Mouse (Mus musculus) intestine, postnatal 0 days (tissue): ENCODE data around the gene Usp33. TPM values are rescaled to one million over a fixed set of nuclear protein-coding genes. Genes with fewer than 3 reads are reported as not detected.

Experiments used
- ATAC-seq: fragments of 200-750 bp; cut with Nextera tagmentation; 2 replicates; pipeline ENCODE4 v1.8.0; 2017; ENCODE audit warnings: mild to moderate bottlenecking, moderate TSS enrichment, moderate library complexity
- H3K27ac ChIP-seq: fragments of 300-500 bp; sonication (generic); 2 replicates; pipeline ENCODE4 v1.5.1; 2014; ENCODE audit warnings: mild to moderate bottlenecking, low read depth, low read length, moderate library complexity
- H3K27me3 ChIP-seq: fragments of 300-500 bp; sonication (generic); replicated peaks from 2 replicates; pipeline ENCODE4 v1.6.1; 2014; ENCODE audit warnings: low read length, mixed read lengths; ENCODE audit not compliant: control insufficient read depth, insufficient read depth
- H3K36me3 ChIP-seq: fragments of 300-500 bp; sonication (generic); 2 replicates; pipeline ENCODE4 v1.6.1; 2014; ENCODE audit warnings: mild to moderate bottlenecking, moderate library complexity; ENCODE audit not compliant: control insufficient read depth, insufficient read depth
- H3K4me1 ChIP-seq: fragments of 300-500 bp; sonication (generic); replicated peaks from 2 replicates; pipeline ENCODE4 v1.6.1; 2014; ENCODE audit warnings: antibody characterized with exemption, low read length, mixed read lengths; ENCODE audit not compliant: control insufficient read depth, insufficient read depth
- H3K4me2 ChIP-seq: fragments of 300-500 bp; sonication (generic); replicated peaks from 2 replicates; pipeline ENCODE4 v1.6.1; 2014; ENCODE audit warnings: low read depth, mild to moderate bottlenecking, moderate library complexity
- H3K4me3 ChIP-seq: fragments of 300-500 bp; sonication (generic); 2 replicates; pipeline ENCODE4 v1.5.1; 2014; ENCODE audit warnings: low read depth, low read length
- H3K9ac ChIP-seq: fragments of 300-500 bp; sonication (generic); 2 replicates; pipeline ENCODE4 v1.6.1; 2014; ENCODE audit warnings: mild to moderate bottlenecking, low read depth, low read length
- H3K9me3 ChIP-seq: fragments of 300-500 bp; sonication (generic); 2 replicates; pipeline ENCODE4 v1.6.1; 2016; ENCODE audit warnings: mixed run types; ENCODE audit not compliant: control insufficient read depth
- CTCF ChIP-seq: sonication (generic); IDR thresholded peaks from 2 replicates; pipeline ENCODE4 v1.5.1; 2016; ENCODE audit warnings: low read depth, mild to moderate bottlenecking, control low read depth, antibody characterized with exemption, moderate library complexity
- WGBS: fragments of 180-500 bp; shearing (Covaris S2); extraction: QIAGEN DNeasy Blood & Tissue Kit; methylation state at CpG from one replicate; pipeline ENCODE4 v1.1.7; 2014; 5-methylcytosine and 5-hydroxymethylcytosine counted together
- polyA plus RNA-seq: library from polyadenylated mRNA; unstranded; fragments of >200 nt; fragmentation: Nextera tagmentation; extraction: Ambion mirVana; gene quantifications from 2 replicates; pipeline ENCODE4 v1.2.1, GENCODE M21; 2015

Usp33 gene
- polyA plus RNA-seq, 1 experiment from 2014 or later, result 18.7 TPM

- TF ChIP-seq CTCF, result no peak
- Histone ChIP-seq H3K36me3 (peaks cover 83% of the 10 kb centered on the region), H3K4me1 (no peaks in the 10 kb centered on the region), H3K27me3 (no peaks in the 10 kb centered on the region), H3K27ac (no peak overlapping the region), H3K4me3 (no peak overlapping the region), H3K9me3 (no peaks in the 10 kb centered on the region), H3K9ac (no peak overlapping the region), H3K4me2 (no peak overlapping the region)
- ATAC-seq, result no peak
- 62% methylated on average over 2 of the region's 2 CpGs for WGBS
These were observed 17.9 kb downstream of the Usp33 start for GRCm38 (mm10) chr3:152364181-152364580.

DNA sequence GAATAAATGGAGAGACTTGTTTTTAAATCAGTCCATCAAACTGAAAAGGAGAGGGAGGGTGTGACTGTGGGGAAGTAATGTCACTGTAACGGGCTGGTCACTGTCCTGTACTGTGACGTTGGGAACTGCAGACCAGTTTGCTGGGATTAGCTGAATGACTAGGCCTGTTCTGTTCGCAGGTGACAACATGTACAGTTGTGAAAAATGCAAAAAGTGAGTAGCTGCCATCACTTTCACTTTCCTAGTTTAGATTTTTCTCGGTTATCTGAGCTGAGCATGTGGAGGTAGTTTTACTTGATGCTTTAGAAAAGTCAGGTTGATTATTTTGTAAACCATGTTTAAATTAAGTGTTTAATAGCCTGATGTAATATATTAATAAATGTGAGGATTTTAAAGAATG lies 29.8 kb downstream of the Usp33 start:
- no peak for ATAC-seq
- Histone ChIP-seq H3K9me3 (no peaks in the 10 kb centered on the region), H3K27ac (no peak overlapping the region), H3K9ac (no peak overlapping the region), H3K27me3 (no peaks in the 10 kb centered on the region), H3K4me2 (no peak overlapping the region), H3K36me3 (peaks cover 72% of the 10 kb centered on the region), H3K4me3 (no peak overlapping the region), H3K4me1 (no peaks in the 10 kb centered on the region)
- TF ChIP-seq CTCF, result no peak
- 81% methylated on average over 4 of the region's 4 CpGs for WGBS

DNA sequence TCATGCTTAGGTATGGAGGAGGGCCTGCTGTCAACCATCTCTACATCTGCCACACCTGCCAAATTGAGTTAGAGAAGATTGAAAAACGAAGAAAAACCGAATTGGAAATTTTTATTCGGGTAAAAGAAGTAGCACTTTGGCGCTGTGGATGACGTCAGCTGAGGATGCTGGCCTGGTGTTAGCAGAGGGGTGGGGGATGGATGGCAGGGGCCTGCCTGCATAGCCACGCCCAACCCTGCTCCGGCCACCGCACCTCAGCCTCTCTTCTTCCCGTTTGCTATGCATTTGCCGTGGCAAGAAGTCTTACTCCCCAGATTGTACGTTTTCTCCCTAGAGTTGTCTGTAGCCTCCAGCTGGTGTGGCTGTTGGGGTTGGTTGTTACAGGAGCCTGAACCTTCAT lies 37.8 kb downstream of the Usp33 start:
- H3K9ac ChIP-seq, result no peak overlapping the region
- H3K9me3 ChIP-seq, result no peaks in the 10 kb centered on the region
- H3K4me1 ChIP-seq, result no peaks in the 10 kb centered on the region
- no peak overlapping the region for H3K4me2 ChIP-seq
- no peak for TF ChIP-seq CTCF
- WGBS, result 63% methylated on average over 11 of the region's 11 CpGs
- no peak for ATAC-seq
- H3K27me3 ChIP-seq, result no peaks in the 10 kb centered on the region
- H3K27ac ChIP-seq, result no peak overlapping the region
- no peak overlapping the region for H3K4me3 ChIP-seq
- H3K36me3 ChIP-seq, result peaks cover 60% of the 10 kb centered on the region

GRCm38 (mm10) chr3:152395350-152396277 lies 49.3 kb downstream of the Usp33 start, which contains the start of gene Zzz3:
Gene Zzz3, plus strand, starts transcription at chr3:152395473.
- Histone ChIP-seq H3K4me3 (peak within 1 kb of the TSS; percentile 88), H3K9ac (peak within 1 kb of the TSS; percentile 94), H3K27me3 (no peaks in the 10 kb centered on the region), H3K4me2 (peak within 1 kb of the TSS; percentile 92), H3K36me3 (peaks cover 7% of the 10 kb centered on the region; the same call in 1 of the 2 replicates), H3K4me1 (peaks cover 6% of the 10 kb centered on the region; the same call in 1 of the 2 replicates), H3K9me3 (no peaks in the 10 kb centered on the region), H3K27ac (peak within 1 kb of the TSS; percentile 99)
- peak; percentile 87 for ATAC-seq
- TF ChIP-seq CTCF, result peak; percentile 92
- WGBS, result under 1% methylated on average over 89 of the region's 108 CpGs

DNA sequence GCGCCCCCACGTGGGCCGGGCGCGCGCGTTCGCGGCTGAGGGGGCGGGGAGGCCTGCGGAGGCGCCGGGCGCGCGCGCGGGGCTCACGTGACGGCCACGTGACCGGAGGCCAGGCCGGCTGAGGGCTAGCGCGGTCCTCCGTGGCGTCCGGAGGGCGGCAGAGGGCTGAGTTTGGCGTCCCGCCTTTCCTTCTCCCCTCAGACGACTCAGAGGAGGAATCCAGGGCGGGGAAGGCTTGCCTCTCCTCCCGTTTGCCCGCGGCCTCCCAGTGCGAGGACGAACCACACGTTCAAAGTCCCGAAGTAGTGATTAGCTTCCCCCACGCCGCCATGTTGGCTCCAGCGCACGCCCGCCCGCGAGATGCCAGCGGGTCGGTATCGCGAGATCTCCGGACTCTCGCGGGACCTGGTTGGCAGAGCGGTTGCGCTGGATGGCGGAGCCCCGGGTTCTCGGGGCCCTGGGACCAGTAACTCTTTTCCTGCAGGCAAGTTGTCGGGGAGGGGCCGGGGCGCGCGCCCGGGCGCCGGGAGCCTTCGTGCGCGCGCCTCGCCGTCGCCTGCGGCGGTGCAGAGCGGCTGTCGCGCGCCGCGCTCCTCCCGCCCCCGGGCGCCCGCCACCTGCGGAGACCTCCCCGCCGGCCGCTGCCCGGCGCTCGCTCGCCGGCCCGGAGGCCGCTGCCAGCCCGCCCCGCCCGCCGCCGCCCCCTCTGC lies 50.2 kb downstream of the Usp33 start:
- Histone ChIP-seq H3K9ac (peak overlapping the region; percentile 94), H3K4me3 (peak overlapping the region; percentile 88), H3K9me3 (no peaks in the 10 kb centered on the region), H3K36me3 (peaks cover 2% of the 10 kb centered on the region; the same call in 1 of the 2 replicates), H3K27ac (peak overlapping the region; percentile 99), H3K4me1 (peaks cover 6% of the 10 kb centered on the region; the same call in 1 of the 2 replicates), H3K27me3 (no peaks in the 10 kb centered on the region), H3K4me2 (peak overlapping the region; percentile 92)
- peak; percentile 89 for ATAC-seq
- 0 out of 2 replicates have a peak, but pooled peaks have one; percentile 22 for TF ChIP-seq CTCF
- WGBS, result under 1% methylated on average over 81 of the region's 102 CpGs

GRCm38 (mm10) chr3:152396988-152397314 lies 50.7 kb downstream of the Usp33 start:
- H3K27me3 ChIP-seq, result no peaks in the 10 kb centered on the region
- H3K4me1 ChIP-seq, result peaks cover 6% of the 10 kb centered on the region; the same call in 1 of the 2 replicates
- H3K36me3 ChIP-seq, result no peaks in the 10 kb centered on the region
- H3K9ac ChIP-seq, result peak overlapping the region; percentile 94
- peak overlapping the region; percentile 92 for H3K4me2 ChIP-seq
- no peaks in the 10 kb centered on the region for H3K9me3 ChIP-seq
- H3K4me3 ChIP-seq, result peak overlapping the region; percentile 88
- no peak for ATAC-seq
- H3K27ac ChIP-seq, result peak overlapping the region; percentile 99
- TF ChIP-seq CTCF, result no peak
- WGBS, result under 1% methylated on average over 10 of the region's 10 CpGs
